Mouse (Mus musculus) myocyte (in vitro differentiated cells): ENCODE measurements at regions not wholly inside any gene's neighbourhood (a gene's known extent, or its start where the extent isn't known, plus 50 kb on each side); places are given as distances from the start of the nearest gene placed in this dataset.

Experiments
- E2F4 ChIP-seq: IDR thresholded peaks from one replicate; pipeline ENCODE4 v1.6.1; 2011; ENCODE audit warnings: mild to moderate bottlenecking, control low read depth, moderate library complexity; ENCODE audit not compliant: insufficient read depth
- POLR2A ChIP-seq: IDR thresholded peaks from one replicate; pipeline ENCODE4 v1.6.1; 2011; ENCODE audit warnings: low read depth, mild to moderate bottlenecking, control low read depth, moderate library complexity; ENCODE audit not compliant: insufficient read length
- POLR2AphosphoS2 ChIP-seq: IDR thresholded peaks from one replicate; pipeline ENCODE4 v1.6.1; 2011; ENCODE audit warnings: low read depth, control low read depth; ENCODE audit not compliant: insufficient read length
- REST ChIP-seq: IDR thresholded peaks from one replicate; pipeline ENCODE4 v1.6.1; 2011; ENCODE audit warnings: mild to moderate bottlenecking, control low read depth, moderate library complexity; ENCODE audit not compliant: insufficient read depth, insufficient read length
- SRF ChIP-seq: IDR thresholded peaks from one replicate; pipeline ENCODE4 v1.6.1; 2011; ENCODE audit warnings: low read depth; ENCODE audit not compliant: control insufficient read depth, insufficient read length
- USF1 ChIP-seq: IDR thresholded peaks from one replicate; pipeline ENCODE4 v1.6.1; 2011; ENCODE audit warnings: low read depth, mild to moderate bottlenecking, control low read depth, moderate library complexity

DNA sequence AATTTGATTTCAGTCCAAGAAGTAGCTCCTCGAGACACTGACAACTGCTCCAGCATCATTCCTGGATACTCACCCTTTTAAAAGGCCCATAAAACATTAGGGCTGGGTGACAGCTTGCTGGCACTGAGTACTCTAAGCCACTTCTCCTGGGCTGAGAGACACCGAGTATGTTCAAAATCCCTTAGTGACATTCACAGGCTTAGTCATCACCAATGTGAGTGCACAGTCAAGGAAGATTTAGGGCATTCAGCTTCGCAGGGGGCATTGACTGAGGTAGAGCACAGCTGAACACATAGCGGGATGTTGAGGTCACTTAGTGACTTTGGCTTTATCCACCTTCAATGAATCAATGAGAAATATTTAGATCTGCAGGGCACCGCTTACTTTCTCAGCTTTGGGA, 210.8 kb upstream of the Hnrnpa3 start:
- no peak for TF ChIP-seq POLR2A
- no peak for TF ChIP-seq E2F4
- no peak for TF ChIP-seq USF1
- TF ChIP-seq POLR2AphosphoS2 = no peak
- no peak for TF ChIP-seq SRF
- TF ChIP-seq REST = no peak
